ENCODE assay signal across 35 mouse cellular contexts in the genomic region with DNA sequence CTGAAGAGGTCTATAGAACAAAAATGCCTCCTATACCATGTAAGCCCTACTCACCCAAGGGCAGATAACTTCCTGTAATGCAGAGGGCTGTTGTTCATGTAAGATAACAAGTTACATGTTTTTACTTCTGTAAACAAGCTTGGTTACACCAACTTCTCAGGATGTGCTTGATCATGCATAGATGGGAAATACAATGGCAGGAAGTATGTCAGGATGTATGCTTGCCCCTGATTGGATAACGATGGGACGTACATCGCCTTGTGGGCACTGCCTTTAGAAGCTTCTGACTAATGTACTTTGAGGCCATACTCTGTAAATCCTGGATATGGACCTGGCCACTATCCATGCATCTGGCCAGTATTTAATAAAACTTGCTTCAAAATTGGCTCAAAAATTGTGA.
"Had no signal": no experiment of that assay in that cellular context is flagged by ENCODE, and none has a peak within 500 bp of the region (broad histone marks: within the 10 kb centered on the region; RNA-seq: fewer than 3 reads in every experiment).

No protein-coding gene starts in this region.

- H3K27ac ChIP-seq: heart, embryonic 10.5 days; heart, embryonic 13.5 days; heart, embryonic 15.5 days; hindbrain, embryonic 10.5 days; hindbrain, embryonic 12.5 days; hindbrain, embryonic 13.5 days; hindbrain, embryonic 14.5 days; hindbrain, embryonic 15.5 days; hindbrain, postnatal 0 days; intestine, embryonic 15.5 days; kidney, embryonic 15.5 days; kidney, postnatal 0 days; layer of hippocampus, adult 2 months had no signal

- H3K36me3 ChIP-seq: heart, embryonic 10.5 days; heart, embryonic 12.5 days; heart, embryonic 13.5 days; heart, embryonic 15.5 days; hindbrain, embryonic 10.5 days; hindbrain, embryonic 12.5 days; hindbrain, embryonic 13.5 days; hindbrain, embryonic 15.5 days; intestine, embryonic 15.5 days; kidney, embryonic 15.5 days had no signal

- H3K4me1 ChIP-seq: heart, embryonic 10.5 days; heart, embryonic 12.5 days; heart, embryonic 13.5 days; heart, embryonic 15.5 days; hindbrain, embryonic 10.5 days; hindbrain, embryonic 12.5 days; hindbrain, embryonic 13.5 days; hindbrain, embryonic 15.5 days; intestine, embryonic 15.5 days; kidney, embryonic 15.5 days had no signal

- H3K27me3 ChIP-seq: heart, embryonic 12.5 days; heart, embryonic 13.5 days; heart, embryonic 15.5 days; hindbrain, embryonic 12.5 days; hindbrain, embryonic 13.5 days; hindbrain, embryonic 15.5 days; intestine, embryonic 15.5 days; kidney, embryonic 15.5 days had no signal

- H3K4me3 ChIP-seq: heart, embryonic 10.5 days; heart, embryonic 12.5 days; heart, embryonic 13.5 days; heart, embryonic 15.5 days; hindbrain, embryonic 10.5 days; hindbrain, embryonic 12.5 days; hindbrain, embryonic 13.5 days; hindbrain, embryonic 15.5 days; intestine, embryonic 15.5 days; kidney, embryonic 15.5 days; layer of hippocampus, adult 2 months had no signal

- H3K9me3 ChIP-seq: heart, embryonic 10.5 days; heart, embryonic 12.5 days; heart, embryonic 13.5 days; heart, embryonic 15.5 days; hindbrain, embryonic 10.5 days; hindbrain, embryonic 12.5 days; hindbrain, embryonic 13.5 days; hindbrain, embryonic 15.5 days; intestine, embryonic 15.5 days; kidney, embryonic 15.5 days had no signal

- DNase-seq: heart, postnatal 10 days; heart, postnatal 14 days; heart, postnatal 36 days; heart, postnatal 4 days; kidney, adult 11 months; kidney, adult 18-20 months; kidney, adult 2 months; kidney, adult 8-10 months; kidney, adult 9 months; kidney, postnatal 10 days; kidney, postnatal 14 days; kidney, postnatal 25 days; kidney, postnatal 36 days; kidney, postnatal 4 days; layer of hippocampus, adult 9-11 months; layer of hippocampus, postnatal 36 days had no signal

- H3K4me2 ChIP-seq: heart, embryonic 11.5 days; heart, embryonic 12.5 days; heart, embryonic 13.5 days; heart, embryonic 15.5 days; hindbrain, embryonic 12.5 days; hindbrain, embryonic 13.5 days; hindbrain, embryonic 14.5 days; hindbrain, embryonic 15.5 days; intestine, embryonic 15.5 days; kidney, embryonic 15.5 days had no signal

- H3K9ac ChIP-seq: heart, embryonic 12.5 days; heart, embryonic 13.5 days; heart, embryonic 15.5 days; hindbrain, embryonic 12.5 days; hindbrain, embryonic 13.5 days; hindbrain, embryonic 14.5 days; hindbrain, embryonic 15.5 days; intestine, embryonic 15.5 days; kidney, embryonic 15.5 days had no signal

- ATAC-seq: hindbrain, embryonic 16.5 days; hindbrain, postnatal 0 days; inflammation-experienced regulatory T-cells, adult 6 months; intestine, embryonic 15.5 days; intestine, embryonic 16.5 days; intestine, postnatal 0 days had no signal
